Mouse (Mus musculus) left cerebral cortex, adult 11 months (tissue): Measurements from ENCODE around the gene Tmem106a.

Experiments used
- DNase-seq: peaks from one replicate; pipeline ENCODE4 v3.0.0; 2022; ENCODE audit warnings: low spot score

Tmem106a gene

GRCm38 (mm10) chr11:101640857-101641709 is 59.0 kb downstream of the Tmem106a start:
- peak; percentile 71 for DNase-seq
